Mouse (Mus musculus) ovary, postnatal 10 days (tissue): ENCODE measurements around the gene Lyve1.
"Not testable (repeated sequence)": the region's sequence is repeated elsewhere in the genome, so short reads cannot be mapped to it uniquely, and the experiment has no call there.

Experiments
- DNase-seq: peaks from one replicate; pipeline ENCODE4 v3.0.0; 2022; ENCODE audit warnings: low spot score

Gene Lyve1

GRCm38 (mm10) chr7:110862751-110863289 is at the start of gene Lyve1:
TSS of gene Lyve1 (minus strand) at chr7:110863239.
- DNase-seq, result no peak

- DNase-seq, result no peak
These were observed 45.4 kb upstream of the Lyve1 start for GRCm38 (mm10) chr7:110908209-110909144.

DNA sequence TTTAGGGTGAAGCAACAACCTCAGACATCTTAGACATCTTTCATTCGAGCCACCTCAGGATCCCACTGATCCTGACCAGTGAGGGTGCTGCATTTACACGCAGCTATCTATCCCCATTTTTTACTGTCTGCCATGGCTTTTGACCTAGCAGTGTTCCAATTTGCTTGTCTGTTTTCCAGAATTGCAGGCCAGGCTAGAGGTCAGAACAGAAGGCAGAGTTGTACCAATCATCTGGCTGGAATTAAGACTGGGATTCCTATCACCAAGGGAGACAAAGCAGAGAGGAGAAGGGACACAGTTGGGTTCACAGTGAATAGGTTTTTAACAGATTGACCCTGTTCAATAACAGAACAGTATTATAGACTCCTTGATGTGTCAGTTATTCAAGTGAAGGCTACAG is 43.5 kb upstream of the Lyve1 start:
- DNase-seq, result no peak

DNA sequence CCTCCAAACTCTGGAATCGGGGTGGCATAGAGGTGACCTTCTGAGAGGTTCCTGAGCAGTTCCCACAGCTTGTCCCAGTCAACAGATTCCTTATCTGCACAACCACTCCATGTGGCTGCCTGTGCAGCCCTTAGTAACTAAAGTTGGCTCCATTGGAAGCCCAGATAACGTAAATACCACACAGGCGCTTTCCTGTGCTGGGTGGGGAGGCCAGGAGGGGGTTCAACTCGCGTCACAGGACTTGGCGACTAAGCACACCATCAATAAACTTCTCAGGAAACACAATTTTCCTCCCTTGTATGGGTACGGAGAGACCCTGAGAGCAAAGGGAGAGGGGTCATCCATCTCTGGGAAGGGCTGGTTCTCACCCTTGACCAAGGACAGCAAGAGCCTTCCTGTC is 40.2 kb upstream of the Lyve1 start:
- no peak for DNase-seq

DNA sequence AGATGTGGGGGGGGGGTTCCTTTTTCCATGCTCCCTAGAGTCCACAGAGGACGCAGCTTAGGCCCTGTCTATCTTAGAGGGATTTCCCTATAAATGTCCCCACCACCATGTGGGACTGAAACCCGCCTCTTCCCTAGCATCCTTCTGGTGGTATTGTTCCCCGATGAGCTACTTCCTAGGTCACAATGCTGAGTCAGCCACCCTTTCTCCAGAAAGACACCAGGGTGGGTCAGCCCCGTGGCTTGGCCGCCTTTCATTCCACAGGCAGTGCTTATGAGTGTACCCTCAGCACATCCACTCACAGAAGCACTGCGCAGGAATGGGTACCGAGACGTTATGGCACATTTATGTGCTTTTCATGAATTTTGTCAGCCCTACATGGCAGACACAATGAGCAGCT is 34.2 kb upstream of the Lyve1 start:
- DNase-seq, result no peak

GRCm38 (mm10) chr7:110896453-110896852 is 33.4 kb upstream of the Lyve1 start:
- no peak for DNase-seq

DNA sequence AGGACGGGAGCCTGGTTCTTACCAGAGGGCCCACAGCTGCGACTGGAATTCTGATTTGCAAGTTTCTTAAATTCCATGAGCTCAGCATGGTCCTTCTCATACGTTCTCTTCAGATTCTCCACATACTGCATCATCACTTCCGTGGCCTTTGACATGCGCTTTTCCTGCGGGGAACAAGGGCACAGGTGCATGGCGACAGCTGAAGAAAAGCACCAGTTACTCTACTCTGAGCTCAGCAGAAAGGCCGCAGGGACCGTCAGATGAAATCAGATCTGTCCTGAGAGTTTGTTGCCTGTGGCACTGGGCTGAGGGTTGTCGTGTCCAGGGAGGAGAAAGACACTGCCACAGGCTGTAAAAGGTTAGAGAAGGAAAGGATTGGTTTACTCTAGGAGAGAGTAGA is 32.7 kb upstream of the Lyve1 start:
- DNase-seq, result not testable (repeated sequence)

DNA sequence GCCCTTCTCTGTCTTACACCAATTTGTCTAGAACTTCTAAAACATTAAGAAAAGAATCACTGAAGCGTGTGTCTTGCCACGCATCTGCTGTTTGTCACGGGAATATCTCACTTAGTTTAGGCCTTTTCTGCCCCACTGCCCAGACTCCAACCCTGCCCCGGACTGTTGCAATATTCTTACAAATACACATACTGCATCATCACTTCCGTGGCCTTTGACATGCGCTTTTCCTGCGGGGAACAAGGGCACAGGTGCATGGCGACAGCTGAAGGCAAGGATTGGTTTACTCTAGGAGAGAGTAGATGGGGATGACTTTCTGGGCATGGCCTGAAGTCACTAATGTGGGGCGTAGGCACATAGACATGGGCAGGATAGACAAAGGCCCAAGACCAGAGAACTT is 31.6 kb upstream of the Lyve1 start:
- DNase-seq, result no peak

DNA sequence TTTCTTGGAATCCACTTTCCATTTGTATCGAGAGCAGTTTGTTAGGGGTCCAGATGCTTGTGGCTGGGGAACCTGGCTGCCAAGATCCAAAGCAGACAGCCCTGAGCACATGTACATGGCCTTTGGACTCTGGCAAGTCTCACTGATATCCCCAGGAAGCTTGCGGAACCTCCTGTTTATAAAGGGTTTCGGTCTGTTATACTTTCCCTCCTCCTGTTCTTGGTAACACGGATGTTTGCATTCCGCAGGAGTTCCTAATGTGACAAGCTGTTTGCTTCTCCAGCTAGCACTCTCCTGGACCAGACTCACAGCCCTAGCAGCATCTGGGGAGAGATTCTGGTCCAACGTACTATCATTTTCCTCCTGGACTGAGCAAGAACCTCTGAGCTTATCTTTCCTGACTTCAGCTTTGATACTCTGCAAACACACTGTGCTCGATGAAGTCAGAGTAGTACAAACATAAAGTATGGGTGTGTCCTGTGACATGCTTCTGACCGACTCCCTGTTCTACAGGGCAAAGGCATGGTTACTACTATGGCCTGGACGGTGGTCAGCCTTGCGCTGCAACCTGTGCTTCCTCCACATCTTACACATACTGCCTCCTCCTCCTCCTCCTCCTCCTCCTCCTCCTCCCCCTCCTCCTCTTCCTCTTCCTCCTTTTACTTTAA is 31.0 kb upstream of the Lyve1 start:
- no peak for DNase-seq

DNA sequence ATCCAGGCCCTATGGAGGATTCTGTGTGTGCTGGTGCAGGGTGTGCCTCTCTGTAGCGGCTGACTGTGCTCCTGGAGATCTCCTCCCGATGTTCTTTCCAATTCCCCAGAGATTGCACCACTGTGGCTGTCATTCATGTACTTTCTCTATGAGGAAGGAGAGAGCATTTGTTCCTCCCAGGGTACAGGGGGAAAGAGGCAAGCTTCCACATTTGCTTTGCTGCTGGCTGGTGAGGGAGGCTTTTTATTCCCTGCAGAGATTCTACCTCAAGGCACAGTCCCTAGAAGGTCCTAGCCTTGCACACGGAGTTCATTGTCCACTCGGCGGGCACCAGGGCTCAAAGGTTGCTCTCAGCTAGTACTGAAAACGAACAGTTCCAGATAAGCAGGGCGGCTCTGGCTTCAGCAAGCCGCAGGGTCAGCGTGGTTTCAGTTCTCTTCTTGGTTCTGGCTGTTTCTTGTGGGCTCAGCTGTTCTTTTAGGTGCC is 28.5 kb upstream of the Lyve1 start:
- DNase-seq, result no peak

DNA sequence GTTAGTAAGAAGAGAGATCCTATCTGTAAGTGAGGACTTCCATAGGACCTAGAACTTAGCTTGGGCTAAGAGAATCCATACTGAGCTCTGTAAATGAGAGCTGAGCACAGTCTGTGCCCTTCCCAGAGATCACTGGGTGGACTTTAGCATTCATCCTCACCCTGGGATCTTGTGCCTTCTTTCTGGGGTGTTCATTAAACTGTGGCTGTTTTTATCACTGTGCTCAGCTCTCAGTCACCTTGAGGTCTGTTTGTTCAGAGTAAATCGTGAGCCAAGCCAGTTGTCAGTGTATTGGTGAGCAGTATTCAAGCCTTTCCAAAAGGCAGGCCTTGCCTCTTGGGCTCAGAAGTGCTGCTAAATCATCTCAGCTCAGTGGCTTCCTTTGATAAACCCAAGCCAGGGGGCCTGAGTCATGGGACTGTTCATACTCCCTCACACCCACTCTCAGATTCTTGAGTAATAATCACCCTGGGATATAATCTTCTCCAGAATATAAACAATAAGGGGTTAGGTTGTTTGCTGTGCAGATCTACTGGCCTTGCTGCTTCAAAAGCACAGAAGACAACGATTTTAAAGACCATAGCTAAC is 18.8 kb upstream of the Lyve1 start:
- no peak for DNase-seq

GRCm38 (mm10) chr7:110878028-110878427 is 15.0 kb upstream of the Lyve1 start:
- no peak for DNase-seq

DNA sequence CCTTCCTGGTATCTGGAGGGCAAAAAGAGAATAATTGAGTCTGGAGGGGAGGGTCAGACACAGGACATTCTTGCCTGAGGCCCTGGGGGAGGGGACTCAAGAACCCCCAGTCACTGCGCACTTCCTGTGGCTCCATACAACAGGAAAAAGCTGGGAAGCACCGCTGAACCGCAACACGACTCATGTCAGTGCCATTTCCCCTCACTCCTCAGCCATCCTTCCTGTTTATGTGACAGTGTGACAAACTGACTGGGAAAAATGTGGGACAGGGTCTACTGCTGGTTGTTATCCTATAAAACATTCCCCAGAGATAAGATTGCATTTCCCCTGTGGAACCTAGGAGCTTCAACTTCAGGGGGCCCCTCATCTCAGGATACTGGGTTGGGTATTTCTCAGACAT is 13.9 kb upstream of the Lyve1 start:
- no peak for DNase-seq

GRCm38 (mm10) chr7:110868807-110869206 is 5.8 kb upstream of the Lyve1 start:
- DNase-seq, result no peak

- DNase-seq, result no peak
These were observed 4.1 kb upstream of the Lyve1 start for GRCm38 (mm10) chr7:110867116-110867515.

DNA sequence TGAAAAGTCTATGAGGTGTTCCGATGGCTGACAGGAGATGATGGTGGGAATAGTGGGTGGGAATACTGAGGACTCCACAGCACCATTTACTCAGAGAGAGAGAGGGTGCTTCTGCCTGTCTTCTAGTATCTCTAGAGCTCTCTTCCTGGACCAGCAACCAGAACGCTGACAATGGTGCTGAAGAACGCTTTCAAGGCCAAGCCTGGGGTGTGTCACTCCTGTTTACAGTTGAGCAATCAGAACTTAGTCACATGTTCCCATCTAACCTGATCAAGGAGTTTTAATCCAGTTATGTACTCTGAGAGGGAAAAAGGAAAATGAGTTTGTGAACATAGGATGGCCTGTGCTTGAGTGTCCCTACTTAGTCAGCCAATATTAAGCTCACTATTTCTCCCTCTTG is 3.0 kb upstream of the Lyve1 start:
- no peak for DNase-seq

DNA sequence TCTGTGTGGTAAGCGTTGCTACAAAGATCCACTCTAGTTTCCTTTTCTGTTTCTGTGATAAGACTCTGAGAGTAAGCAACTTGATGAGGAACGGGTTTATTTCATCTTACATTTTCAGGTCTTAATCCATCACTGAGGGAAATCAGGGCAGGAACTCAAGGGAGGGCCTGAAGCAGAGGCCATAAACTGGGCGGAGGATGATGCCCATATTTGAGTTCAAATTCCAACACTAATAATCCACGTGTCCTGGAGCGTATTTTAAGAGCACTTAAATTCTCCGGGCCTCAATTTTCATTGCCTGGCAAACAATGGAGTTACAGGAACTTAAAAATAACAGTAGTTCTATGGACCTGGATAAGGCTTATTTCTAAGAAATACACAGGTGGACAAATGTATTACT is 2.5 kb upstream of the Lyve1 start:
- DNase-seq, result no peak

DNA sequence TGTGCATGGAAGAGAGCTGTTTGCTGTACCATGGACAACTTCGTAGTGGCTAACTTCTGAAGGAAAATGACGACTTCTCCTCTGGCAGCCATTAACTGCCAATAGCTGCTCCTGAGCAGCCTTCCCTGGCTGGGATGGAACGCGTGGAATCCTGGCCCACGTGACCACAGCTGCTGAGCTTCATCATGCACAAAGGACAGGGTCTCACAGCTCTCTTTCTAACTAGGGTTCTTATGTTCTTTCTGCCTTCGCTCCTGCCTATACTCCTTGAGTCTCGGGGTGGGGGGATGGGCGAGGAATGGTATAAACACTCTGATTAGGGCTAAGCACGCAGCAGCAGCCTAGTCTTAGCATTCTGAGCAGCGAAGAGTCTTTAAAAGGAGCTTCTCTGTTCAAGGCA is 2.0 kb upstream of the Lyve1 start:
- no peak for DNase-seq

DNA sequence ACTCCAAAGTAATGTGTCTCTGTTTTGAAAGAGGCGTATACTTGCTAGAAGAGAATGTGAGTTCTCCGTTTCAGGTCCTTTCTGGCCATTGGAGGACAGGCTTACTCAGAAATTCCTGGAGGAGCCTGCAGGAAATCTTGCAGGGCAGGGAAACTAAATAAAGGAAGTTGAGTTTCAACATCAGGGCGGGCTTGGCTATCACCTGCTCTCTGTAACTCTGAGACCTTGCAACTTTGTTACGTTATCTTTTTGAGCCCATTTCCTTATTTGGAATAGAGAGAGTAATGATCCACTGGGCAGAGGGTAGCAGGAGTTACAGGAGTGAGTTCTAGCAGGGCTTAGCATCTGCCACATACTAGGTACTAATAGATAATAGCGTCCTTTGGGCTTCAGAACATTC is 2.9 kb downstream of the Lyve1 start:
- no peak for DNase-seq

- no peak for DNase-seq
These were observed 7.4 kb downstream of the Lyve1 start for GRCm38 (mm10) chr7:110855604-110856003.

- DNase-seq, result no peak
These were observed 8.0 kb downstream of the Lyve1 start for GRCm38 (mm10) chr7:110854927-110855546.

GRCm38 (mm10) chr7:110854519-110854918 is 8.5 kb downstream of the Lyve1 start:
- DNase-seq, result no peak
